Mouse (Mus musculus) stomach, embryonic 16.5 days (tissue): ENCODE measurements around the gene Susd4. TPM values are rescaled to one million over a fixed set of nuclear protein-coding genes. Genes with fewer than 3 reads are reported as not detected.
A peak's percentile ranks its signal among the peaks of the same experiment; 100 is the strongest.

ENCODE experiments used
- ATAC-seq: fragments of 200-750 bp; cut with Nextera tagmentation; 2 replicates; pipeline ENCODE4 v1.8.0; 2017; ENCODE audit warnings: moderate number of reproducible peaks, moderate TSS enrichment; ENCODE audit not compliant: insufficient read depth, low FRiP score
- H3K27ac ChIP-seq: fragments of 300-500 bp; sonication (generic); 2 replicates; pipeline ENCODE4 v1.5.1; 2014; ENCODE audit warnings: low read length
- H3K27me3 ChIP-seq: fragments of 300-500 bp; sonication (generic); 2 replicates; pipeline ENCODE4 v1.6.1; 2014; ENCODE audit warnings: low read length, control low read depth, mixed read lengths; ENCODE audit not compliant: control insufficient read depth, insufficient read depth
- H3K36me3 ChIP-seq: fragments of 300-500 bp; sonication (generic); 2 replicates; pipeline ENCODE4 v1.6.1; 2014; ENCODE audit warnings: low read length; ENCODE audit not compliant: control insufficient read depth, insufficient read depth
- H3K4me1 ChIP-seq: fragments of 300-500 bp; sonication (generic); 2 replicates; pipeline ENCODE4 v1.6.1; 2014; ENCODE audit warnings: low read length, control low read depth, mixed read lengths; ENCODE audit not compliant: control insufficient read depth, insufficient read depth
- H3K4me2 ChIP-seq: fragments of 300-500 bp; sonication (generic); 2 replicates; pipeline ENCODE4 v1.6.1; 2014; ENCODE audit warnings: low read depth, low read length, mixed read lengths
- H3K4me3 ChIP-seq: fragments of 300-500 bp; sonication (generic); replicated peaks from 2 replicates; pipeline ENCODE4 v1.5.1; 2014; ENCODE audit warnings: mild to moderate bottlenecking, low read length
- H3K9ac ChIP-seq: fragments of 300-500 bp; sonication (generic); 2 replicates; pipeline ENCODE4 v1.6.1; 2014; ENCODE audit warnings: low read length
- H3K9me3 ChIP-seq: fragments of 300-500 bp; sonication (generic); replicated peaks from 2 replicates; pipeline ENCODE4 v1.6.1; 2016; ENCODE audit warnings: low read length, control low read depth; ENCODE audit not compliant: control insufficient read depth
- WGBS: fragments of 180-500 bp; shearing (Covaris S2); extraction: QIAGEN DNeasy Blood & Tissue Kit; methylation state at CpG from one replicate; pipeline ENCODE4 v1.1.7; 2014; 5-methylcytosine and 5-hydroxymethylcytosine counted together
- polyA plus RNA-seq: library from polyadenylated mRNA; unstranded; fragments of >200 nt; fragmentation: Nextera tagmentation; extraction: Ambion mirVana; gene quantifications from 2 replicates; pipeline ENCODE4 v1.2.1, GENCODE M21; 2015

Susd4 gene
- polyA plus RNA-seq, 1 experiment from 2014 or later, result 15.2 TPM

- no peak overlapping the region for H3K9ac ChIP-seq
- 73% methylated on average over 8 of the region's 8 CpGs for WGBS
- no peak overlapping the region for H3K4me2 ChIP-seq
- ATAC-seq, result no peak
- no peaks in the 10 kb centered on the region for H3K4me1 ChIP-seq
- no peaks in the 10 kb centered on the region for H3K9me3 ChIP-seq
- no peak overlapping the region for H3K27ac ChIP-seq
- no peaks in the 10 kb centered on the region; the same call in 1 of the 2 replicates for H3K27me3 ChIP-seq
- no peak overlapping the region for H3K4me3 ChIP-seq
- H3K36me3 ChIP-seq, result no peaks in the 10 kb centered on the region
These were observed 12.4 kb upstream of the Susd4 start for GRCm38 (mm10) chr1:182751301-182751700.

DNA sequence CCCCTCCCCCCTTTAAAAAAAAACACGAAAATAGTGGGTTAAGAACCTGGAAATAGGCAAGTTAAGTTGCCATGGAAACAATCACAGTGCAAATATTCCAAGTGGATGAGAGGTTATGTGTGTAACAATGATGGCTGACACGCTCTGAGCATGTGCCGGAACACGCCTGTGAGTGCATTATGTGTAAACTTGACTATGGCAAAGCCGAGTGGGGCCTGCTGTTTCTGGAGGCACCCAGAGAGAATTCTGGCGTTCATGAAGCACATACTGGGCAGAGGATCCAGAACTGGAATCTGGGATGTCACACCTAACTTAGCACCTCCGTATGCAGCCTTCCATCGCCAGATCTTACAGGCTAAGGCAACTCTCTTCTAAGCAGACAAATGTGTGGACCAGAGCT, 10.0 kb upstream of the Susd4 start:
- H3K36me3 ChIP-seq, result no peaks in the 10 kb centered on the region
- 65% methylated on average over 8 of the region's 8 CpGs for WGBS
- no peak overlapping the region for H3K4me3 ChIP-seq
- no peaks in the 10 kb centered on the region for H3K4me1 ChIP-seq
- no peak for ATAC-seq
- H3K27me3 ChIP-seq, result no peaks in the 10 kb centered on the region
- H3K27ac ChIP-seq, result no peak overlapping the region
- H3K9ac ChIP-seq, result no peak overlapping the region
- no peak overlapping the region for H3K4me2 ChIP-seq
- H3K9me3 ChIP-seq, result no peaks in the 10 kb centered on the region

DNA sequence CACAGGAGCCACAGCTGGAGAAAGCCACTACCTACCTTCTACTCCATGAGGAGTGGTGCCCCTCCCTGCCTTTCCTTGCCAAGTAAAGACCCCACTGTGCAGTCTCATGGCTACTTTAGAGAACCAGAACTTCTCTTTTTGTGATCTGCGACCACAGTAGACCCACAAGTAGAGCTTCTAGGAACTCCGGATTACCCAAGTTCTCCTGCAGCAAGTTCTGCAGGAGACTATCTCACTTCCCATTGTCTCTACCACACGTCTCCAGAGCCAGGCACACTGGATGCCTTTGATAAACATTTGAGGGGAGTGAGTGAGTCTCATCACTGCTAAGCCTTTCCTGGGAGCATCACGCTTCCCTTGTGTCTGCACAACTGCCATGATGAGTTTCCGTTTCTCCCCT, 8.8 kb upstream of the Susd4 start:
- 77% methylated on average over 5 of the region's 5 CpGs for WGBS
- no peak for ATAC-seq

GRCm38 (mm10) chr1:182758783-182759182, 4.9 kb upstream of the Susd4 start:
- H3K4me3 ChIP-seq, result no peak overlapping the region
- peaks cover 4% of the 10 kb centered on the region; the same call in 1 of the 2 replicates for H3K4me1 ChIP-seq
- H3K27ac ChIP-seq, result no peak overlapping the region
- H3K9ac ChIP-seq, result no peak overlapping the region
- H3K27me3 ChIP-seq, result no peaks in the 10 kb centered on the region
- no peak for ATAC-seq
- 84% methylated on average over 1 of the region's 1 CpGs for WGBS
- no peak overlapping the region for H3K4me2 ChIP-seq
- no peaks in the 10 kb centered on the region for H3K9me3 ChIP-seq
- H3K36me3 ChIP-seq, result no peaks in the 10 kb centered on the region

More for the DNA sequence above, 8.8 kb upstream of the Susd4 start:
- H3K4me1 ChIP-seq, result no peaks in the 10 kb centered on the region
- H3K4me2 ChIP-seq, result no peak overlapping the region
- no peaks in the 10 kb centered on the region for H3K27me3 ChIP-seq
- H3K9ac ChIP-seq, result no peak overlapping the region
- no peaks in the 10 kb centered on the region for H3K36me3 ChIP-seq
- H3K9me3 ChIP-seq, result no peaks in the 10 kb centered on the region
- H3K27ac ChIP-seq, result no peak overlapping the region
- no peak overlapping the region for H3K4me3 ChIP-seq

- Histone ChIP-seq H3K36me3 (no peaks in the 10 kb centered on the region), H3K27ac (no peak overlapping the region), H3K9ac (peak overlapping the region; percentile 63; the same call in 1 of the 2 replicates), H3K27me3 (no peaks in the 10 kb centered on the region), H3K4me2 (peak overlapping the region; percentile 65), H3K9me3 (no peaks in the 10 kb centered on the region), H3K4me1 (peaks cover 14% of the 10 kb centered on the region), H3K4me3 (peak overlapping the region; percentile 53)
- ATAC-seq, result peak; percentile 47; the same call in 1 of the 2 replicates
- 12% methylated on average over 17 of the region's 17 CpGs for WGBS
These were observed 407 bp upstream of the Susd4 start for GRCm38 (mm10) chr1:182763191-182763715.

GRCm38 (mm10) chr1:182764541-182765281, 1.1 kb downstream of the Susd4 start:
- ATAC-seq, result peak; percentile 57; the same call in 1 of the 2 replicates

DNA sequence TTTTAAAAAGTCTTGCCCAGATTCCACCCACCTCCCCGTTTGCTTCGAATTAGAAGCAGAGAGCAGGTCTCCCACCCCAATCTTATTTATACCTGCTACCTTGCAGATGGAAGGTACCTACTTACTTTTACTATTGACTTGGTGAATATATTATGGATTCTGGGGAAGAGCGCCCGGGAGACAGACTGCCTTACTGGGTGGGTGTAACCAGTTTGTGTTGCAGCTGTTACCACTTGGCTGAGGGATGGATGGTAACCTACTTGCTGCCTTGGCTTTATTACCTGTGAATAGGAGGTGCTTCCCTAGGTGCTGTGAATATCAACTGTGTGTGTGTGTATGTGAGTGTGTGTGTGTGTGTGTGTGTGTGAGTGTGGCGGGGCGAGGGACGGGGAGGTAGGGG, 11.9 kb downstream of the Susd4 start:
- Histone ChIP-seq H3K4me2 (no peak overlapping the region), H3K36me3 (no peaks in the 10 kb centered on the region), H3K27ac (no peak overlapping the region), H3K4me1 (no peaks in the 10 kb centered on the region), H3K4me3 (no peak overlapping the region), H3K9ac (no peak overlapping the region), H3K27me3 (no peaks in the 10 kb centered on the region), H3K9me3 (no peaks in the 10 kb centered on the region)
- 81% methylated on average over 7 of the region's 7 CpGs for WGBS
- no peak for ATAC-seq

More at GRCm38 (mm10) chr1:182764541-182765281, 1.1 kb downstream of the Susd4 start:
- Histone ChIP-seq H3K27me3 (no peaks in the 10 kb centered on the region), H3K4me1 (peaks cover 14% of the 10 kb centered on the region), H3K9me3 (no peaks in the 10 kb centered on the region), H3K27ac (no peak overlapping the region), H3K4me2 (peak overlapping the region; percentile 65), H3K4me3 (peak overlapping the region; percentile 53), H3K9ac (peak overlapping the region; percentile 63), H3K36me3 (no peaks in the 10 kb centered on the region)
- WGBS, result 3% methylated on average over 27 of the region's 27 CpGs

GRCm38 (mm10) chr1:182776749-182777410, 13.2 kb downstream of the Susd4 start:
- Histone ChIP-seq H3K4me2 (no peak overlapping the region), H3K9me3 (no peaks in the 10 kb centered on the region), H3K4me3 (no peak overlapping the region), H3K9ac (no peak overlapping the region), H3K4me1 (no peaks in the 10 kb centered on the region), H3K36me3 (no peaks in the 10 kb centered on the region), H3K27me3 (no peaks in the 10 kb centered on the region), H3K27ac (no peak overlapping the region)
- WGBS, result 61% methylated on average over 10 of the region's 10 CpGs
- ATAC-seq, result no peak

GRCm38 (mm10) chr1:182778225-182778624, 14.6 kb downstream of the Susd4 start:
- Histone ChIP-seq H3K27me3 (no peaks in the 10 kb centered on the region), H3K36me3 (no peaks in the 10 kb centered on the region), H3K4me2 (no peak overlapping the region), H3K4me3 (no peak overlapping the region), H3K9me3 (no peaks in the 10 kb centered on the region), H3K4me1 (no peaks in the 10 kb centered on the region), H3K9ac (no peak overlapping the region), H3K27ac (no peak overlapping the region)
- ATAC-seq, result no peak
- WGBS, result 69% methylated on average over 13 of the region's 13 CpGs
